8 mouse cellular contexts compared by ENCODE assay signal in the genomic region with DNA sequence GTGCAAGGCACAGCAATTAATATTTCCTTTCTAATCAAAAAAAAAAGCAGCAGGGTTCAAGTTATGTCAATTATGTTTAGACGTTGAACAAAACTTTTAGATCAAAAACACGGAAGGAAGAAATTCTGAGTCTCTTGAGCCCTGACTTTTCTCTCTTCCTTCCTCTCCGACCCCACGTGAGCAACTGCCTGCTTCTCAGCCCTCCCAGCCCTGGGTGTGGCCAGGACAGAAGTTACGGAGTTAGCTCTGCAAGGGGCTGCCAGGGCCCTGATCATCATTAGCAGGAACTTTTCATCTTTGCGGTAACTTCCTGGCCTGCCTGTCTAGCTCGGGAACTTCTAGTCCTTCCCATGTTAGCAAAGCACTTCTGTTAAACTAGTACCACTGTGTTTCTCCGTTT. TPM values are rescaled to one million over a fixed set of nuclear protein-coding genes. Genes with fewer than 3 reads are reported as not detected.
DNase-seq lines count a peak whose midpoint lies in the region; ATAC-seq and TF ChIP-seq lines count a peak whose summit lies in the region.

No protein-coding gene starts in this region.

- H3K36me3 ChIP-seq in forebrain, postnatal 0 days (ENCODE audit: insufficient read depth): no peaks in the 10 kb centered on the region

- intact Hi-C loops in heart, postnatal 36 days (cut with DNase I): no loop called here
- intact Hi-C loops in left cerebral cortex, adult 2 months (cut with DNase I): no loop called here

- 55% methylated on average over 8 of the region's 8 CpGs for WGBS in forebrain, postnatal 0 days

- H3K27ac ChIP-seq in forebrain, postnatal 0 days (ENCODE audit: low read depth, low read length): no peak overlapping the region
- H3K27ac ChIP-seq in left cerebral cortex, adult 2 months: no peak overlapping the region

- peak; percentile 77 to 82 for DNase-seq in B cell, adult 2 months
- DNase-seq in CD4-positive, CD25-positive, alpha-beta regulatory T cell, adult 2 months (ENCODE audit: low read depth, low spot score): peak; percentile 67
- DNase-seq in heart, postnatal 36 days: peak; percentile 23 to 30
- DNase-seq in forebrain, postnatal 0 days: no peak
- no peak for DNase-seq in cerebellum, adult 18-20 months
- DNase-seq in neural tube, embryonic 10.5 days (ENCODE audit: extremely low spot score, low spot score): no peak
- no peak for DNase-seq in left cerebral cortex, adult 2 months (ENCODE audit: extremely low spot score in 1 of 2, low spot score in 2 of 2)

- TF ChIP-seq CTCF in forebrain, postnatal 0 days (IDR thresholded peaks at IDR 0.05; ENCODE audit: low read depth): no peak
- no peak for TF ChIP-seq CTCF in left cerebral cortex, adult 2 months (IDR thresholded peaks at IDR 0.05)

- no peaks in the 10 kb centered on the region for H3K4me1 ChIP-seq in forebrain, postnatal 0 days (ENCODE audit: insufficient read depth)

- ATAC-seq in megakaryocyte-erythroid progenitor cell, adult 5-6 weeks (replicated peaks; ENCODE audit: low FRiP score, low TSS enrichment, poor library complexity, severe bottlenecking): peak; percentile 80
- no peak for ATAC-seq in forebrain, postnatal 0 days

- H3K4me3 ChIP-seq in forebrain, postnatal 0 days (ENCODE audit: low read depth, low read length): no peak overlapping the region
- H3K4me3 ChIP-seq in left cerebral cortex, adult 2 months: no peak overlapping the region

- H3K4me2 ChIP-seq in forebrain, postnatal 0 days (ENCODE audit: low read depth): no peak overlapping the region

- H3K9me3 ChIP-seq in forebrain, postnatal 0 days (ENCODE audit: low read length): no peaks in the 10 kb centered on the region

- H3K27me3 ChIP-seq in forebrain, postnatal 0 days (ENCODE audit: insufficient read depth, low read length): no peaks in the 10 kb centered on the region

- H3K9ac ChIP-seq in forebrain, postnatal 0 days: no peak overlapping the region

RNA-seq across cellular contexts. Expression of gene Etnk1, which starts 20.3 kb away (rescaled TPM):
- total RNA-seq in heart, postnatal 36 days (2021): 10 to 100 TPM; 23.8 to 26.9 TPM
- 65.0 and 74.2 TPM in 2 replicates for total RNA-seq in megakaryocyte-erythroid progenitor cell, adult 5-6 weeks (2014; fragmentation: Nextera tagmentation)
- total RNA-seq in megakaryocyte-erythroid progenitor cell, adult 5-6 weeks (2017): 86.4 and 108 TPM in 2 replicates
- 92.4 and 116 TPM in 2 replicates for total RNA-seq in forebrain, postnatal 0 days (2014; rRNA removed)
- 14.1 and 24.8 TPM in 2 replicates for polyA plus RNA-seq in forebrain, postnatal 0 days (2015; fragmentation: Nextera tagmentation; extraction: Ambion mirVana)
- 100 to 1,000 TPM; 199 to 201 TPM for total RNA-seq in left cerebral cortex, adult 2 months (2021)

RNA-seq across cellular contexts. Expression of gene C2cd5, which starts 46.8 kb away (rescaled TPM):
- 10 to 100 TPM; 14.6 to 16.9 TPM for total RNA-seq in heart, postnatal 36 days (2021)
- 57.8 and 81.5 TPM in 2 replicates for total RNA-seq in megakaryocyte-erythroid progenitor cell, adult 5-6 weeks (2014; fragmentation: Nextera tagmentation)
- 24.6 TPM in 2 replicates for total RNA-seq in megakaryocyte-erythroid progenitor cell, adult 5-6 weeks (2017)
- 32.6 and 45.7 TPM in 2 replicates for total RNA-seq in forebrain, postnatal 0 days (2014; rRNA removed)
- 10.7 and 18.5 TPM in 2 replicates for polyA plus RNA-seq in forebrain, postnatal 0 days (2015; fragmentation: Nextera tagmentation; extraction: Ambion mirVana)
- 100 to 1,000 TPM; 103 to 104 TPM for total RNA-seq in left cerebral cortex, adult 2 months (2021)

Comparison
In these comparisons a context has a peak if more than half of its experiments do, and no peak if none do; other contexts are left out.
1. DNase-seq: peak in B cell, adult 2 months (2 of 2), CD4-positive, CD25-positive, alpha-beta regulatory T cell, adult 2 months (single experiment) and heart, postnatal 36 days (2 of 2); none in forebrain, postnatal 0 days (single experiment), cerebellum, adult 18-20 months (0 of 2), neural tube, embryonic 10.5 days (single experiment) and left cerebral cortex, adult 2 months (0 of 2).